Mouse (Mus musculus) midbrain, embryonic 11.5 days (tissue): ENCODE results near the gene Ing5. TPM values are rescaled to one million over a fixed set of nuclear protein-coding genes. Genes with fewer than 3 reads are reported as not detected.

Experiments
- polyA plus RNA-seq: library from polyadenylated mRNA; unstranded; fragments of >200 nt; fragmentation: Nextera tagmentation; extraction: Ambion mirVana; gene quantifications from 2 replicates; pipeline ENCODE4 v1.2.1, GENCODE M21; 2014

Ing5 gene
- polyA plus RNA-seq, 1 experiment from 2014 or later, result 17.8 TPM

Other genes starting within 250 kb of the Ing5 start
- 187 and 198 TPM in 2 replicates for gene Stk25, start 145.3 kb upstream of the Ing5 start, polyA plus RNA-seq
- 26.6 and 31.3 TPM in 2 replicates for gene Bok, start 118.3 kb upstream of the Ing5 start, polyA plus RNA-seq
- 94.2 and 103 TPM in 2 replicates for gene Atg4b, start 52.5 kb upstream of the Ing5 start, polyA plus RNA-seq
- gene Thap4, start 49.1 kb upstream of the Ing5 start, polyA plus RNA-seq, result 37.5 and 39.8 TPM in 2 replicates
- 229 and 230 TPM in 2 replicates for gene Dtymk, start 2.0 kb upstream of the Ing5 start, polyA plus RNA-seq
- 10.2 and 12.1 TPM in 2 replicates for gene D2hgdh, start 20.9 kb downstream of the Ing5 start, polyA plus RNA-seq
- gene Gal3st2, start 57.3 kb downstream of the Ing5 start, polyA plus RNA-seq, result not detected in 2 replicates
- gene Gal3st2b, start 114.3 kb downstream of the Ing5 start, polyA plus RNA-seq, result not detected in 2 replicates
- gene Gal3st2c, start 186.5 kb downstream of the Ing5 start, polyA plus RNA-seq, result not detected in 2 replicates
- gene Neu4, start 216.5 kb downstream of the Ing5 start, polyA plus RNA-seq, result not detected in 2 replicates
- 0.29 TPM in 1 of 2 replicates, not detected in the other for gene Pdcd1, start 248.6 kb downstream of the Ing5 start, polyA plus RNA-seq